Mouse (Mus musculus) gonadal fat pad, adult 2 months (tissue): ENCODE data around the gene Lrrc46. TPM values are rescaled to one million over a fixed set of nuclear protein-coding genes. Genes with fewer than 3 reads are reported as not detected.

Experiments used
- DNase-seq: peaks from one replicate; pipeline ENCODE4 v3.0.0-alpha.2; 2012; ENCODE audit warnings: low read depth
- polyA plus RNA-seq: library from polyadenylated mRNA; depleted of rRNA; stranded (reverse); fragments of >200 nt; gene quantifications from 2 replicates; pipeline ENCODE4 v1.2.3, GENCODE M21; 2012; rRNA removed

Lrrc46 gene
- 4.9 and 7.7 TPM in 2 replicates for polyA plus RNA-seq

- no peak for DNase-seq
These were observed at the start of gene Lrrc46, which contains the start of gene Mrpl10 for GRCm38 (mm10) chr11:97041022-97041899. Gene Lrrc46 (minus strand): TSS chr11:97041407. Gene Mrpl10 (plus strand): TSS chr11:97041560.

DNA sequence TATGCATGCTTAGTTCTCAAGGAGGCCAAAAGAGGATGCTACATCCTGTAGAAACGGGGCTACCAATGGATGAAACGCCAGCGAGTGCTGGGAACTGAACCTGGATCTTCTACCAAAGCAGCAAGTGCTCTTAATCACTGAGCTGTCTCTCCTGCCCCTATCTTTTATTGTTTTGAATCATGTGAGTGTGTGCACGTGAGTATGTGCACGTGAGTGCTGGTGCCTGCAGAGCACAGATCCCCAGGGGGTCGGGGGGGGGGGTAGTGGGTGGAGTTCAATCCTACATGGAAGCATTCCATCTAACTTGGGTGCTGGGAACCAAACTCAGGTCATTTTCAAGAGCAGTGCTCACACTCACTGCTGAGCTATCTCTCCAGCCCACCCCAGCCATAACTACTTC, 45.2 kb upstream of the Lrrc46 start:
- no peak for DNase-seq

- DNase-seq, result no peak
These were observed 43.8 kb upstream of the Lrrc46 start for GRCm38 (mm10) chr11:97084821-97085505.

- no peak for DNase-seq
These were observed 42.4 kb upstream of the Lrrc46 start for GRCm38 (mm10) chr11:97083401-97084140.

GRCm38 (mm10) chr11:97082977-97083376, 41.8 kb upstream of the Lrrc46 start:
- peak; percentile 24 for DNase-seq

DNA sequence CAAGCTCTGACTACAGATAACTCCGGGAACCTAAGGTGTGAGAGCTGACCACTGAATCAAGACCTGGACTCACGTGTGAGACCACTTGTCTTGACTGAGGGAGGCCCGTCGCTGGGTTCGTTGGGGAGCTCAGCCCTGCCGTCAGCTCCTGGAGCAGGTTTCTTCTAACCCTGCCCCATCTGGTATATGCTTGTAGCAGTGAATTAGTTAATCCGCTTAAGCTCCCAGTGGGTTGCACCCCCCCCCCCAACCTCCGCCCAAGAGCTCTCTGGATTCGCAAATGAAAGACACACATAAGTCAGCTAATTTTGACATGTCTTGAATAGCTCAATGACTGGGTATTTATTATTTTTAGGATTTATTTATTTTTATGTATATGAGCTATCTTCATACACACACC, 39.1 kb upstream of the Lrrc46 start:
- no peak for DNase-seq

DNA sequence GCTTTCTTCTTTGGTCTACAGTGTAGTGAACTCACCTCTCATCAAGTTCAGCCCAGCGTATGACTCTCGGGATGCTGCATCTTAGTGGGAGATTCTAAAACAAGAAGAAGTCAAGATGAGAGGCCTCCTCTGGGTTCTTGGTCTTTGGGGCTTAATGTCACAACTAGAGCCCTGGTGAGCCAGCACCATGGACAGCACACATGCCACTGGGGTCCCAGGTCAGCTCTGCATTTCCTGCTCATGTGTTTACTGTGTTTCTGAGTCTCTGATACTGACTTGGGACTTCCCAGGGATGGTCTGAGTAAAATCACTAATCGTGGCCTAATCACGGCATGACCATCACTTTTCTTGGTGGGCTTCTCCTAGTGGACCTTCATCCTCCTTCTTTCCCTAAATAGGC, 37.5 kb upstream of the Lrrc46 start:
- DNase-seq, result no peak

DNA sequence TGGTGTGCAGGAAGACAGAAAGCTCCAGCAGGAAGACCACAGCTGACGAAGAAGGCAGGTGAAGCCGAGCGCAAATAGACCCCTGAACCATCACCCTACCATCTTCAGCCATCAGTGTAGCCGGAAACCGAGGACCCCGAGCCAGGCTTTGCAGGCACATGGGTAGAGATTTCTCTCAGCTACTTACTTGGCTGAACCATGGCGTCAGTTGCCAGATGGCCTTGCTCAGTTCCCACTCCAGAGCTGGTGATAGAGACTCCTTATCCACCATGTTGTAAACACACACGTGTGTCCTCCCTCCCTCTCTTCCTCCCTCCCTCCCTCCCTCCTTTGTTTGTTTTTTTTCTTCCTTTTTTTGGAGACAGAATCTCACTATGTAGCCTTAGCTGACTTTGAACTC, 33.0 kb upstream of the Lrrc46 start:
- no peak for DNase-seq

DNA sequence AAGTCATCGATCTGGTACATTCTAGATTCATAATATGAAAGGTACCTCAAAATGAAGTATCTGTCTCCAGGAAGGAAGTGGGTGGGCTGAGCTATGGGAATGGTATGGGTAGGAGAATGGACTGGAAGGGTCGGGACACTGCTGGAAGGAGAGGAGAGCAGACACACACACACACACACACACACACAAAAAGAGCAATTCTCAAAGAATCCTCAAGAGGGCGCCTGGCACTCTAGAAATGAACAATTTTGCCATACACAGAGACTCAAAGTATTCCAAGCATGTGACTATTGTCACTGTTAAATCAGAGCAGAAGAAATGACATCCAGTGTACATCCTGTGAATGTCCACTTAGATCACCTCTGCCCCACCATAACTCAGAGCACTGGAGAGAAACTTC, 31.3 kb upstream of the Lrrc46 start:
- no peak for DNase-seq

DNA sequence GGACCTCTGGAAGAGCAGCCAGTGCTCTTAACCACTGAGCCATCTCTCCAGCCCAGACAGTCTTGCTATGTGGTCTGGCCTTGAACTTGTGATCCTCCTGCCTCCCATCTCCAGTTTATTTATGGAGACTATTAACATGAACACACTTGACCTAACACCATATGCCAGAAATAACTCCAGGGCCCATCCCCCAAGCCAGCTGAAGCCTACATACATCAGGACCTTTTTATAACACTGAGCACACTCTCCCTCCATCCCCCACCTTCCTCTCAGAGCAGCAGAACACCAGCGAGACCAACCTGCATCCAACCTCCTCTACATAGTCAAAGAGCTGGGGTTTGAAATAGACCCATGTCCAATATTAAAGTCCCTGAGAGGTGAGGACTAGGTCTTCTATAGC, 29.9 kb upstream of the Lrrc46 start:
- DNase-seq, result no peak

DNA sequence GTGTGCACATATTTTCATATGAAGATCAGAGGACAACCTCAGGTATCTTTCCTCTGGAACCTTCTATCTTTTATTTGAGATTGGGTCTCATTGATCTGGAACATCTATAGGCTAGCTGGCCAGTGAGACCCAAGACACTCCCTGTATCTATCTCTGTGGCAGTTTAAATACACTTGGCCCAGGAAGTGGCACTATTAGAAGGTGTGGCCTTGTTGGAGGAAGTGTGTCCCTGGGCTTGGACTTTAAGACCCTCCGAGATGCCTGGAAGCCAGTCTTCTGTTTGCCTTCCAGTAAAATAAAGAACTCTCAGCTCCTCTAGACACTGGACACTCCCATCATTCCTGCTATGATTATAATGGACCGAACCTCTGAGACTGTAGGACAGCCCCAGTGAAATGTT, 28.6 kb upstream of the Lrrc46 start:
- no peak for DNase-seq

GRCm38 (mm10) chr11:97069333-97069732, 28.1 kb upstream of the Lrrc46 start:
- no peak for DNase-seq

DNA sequence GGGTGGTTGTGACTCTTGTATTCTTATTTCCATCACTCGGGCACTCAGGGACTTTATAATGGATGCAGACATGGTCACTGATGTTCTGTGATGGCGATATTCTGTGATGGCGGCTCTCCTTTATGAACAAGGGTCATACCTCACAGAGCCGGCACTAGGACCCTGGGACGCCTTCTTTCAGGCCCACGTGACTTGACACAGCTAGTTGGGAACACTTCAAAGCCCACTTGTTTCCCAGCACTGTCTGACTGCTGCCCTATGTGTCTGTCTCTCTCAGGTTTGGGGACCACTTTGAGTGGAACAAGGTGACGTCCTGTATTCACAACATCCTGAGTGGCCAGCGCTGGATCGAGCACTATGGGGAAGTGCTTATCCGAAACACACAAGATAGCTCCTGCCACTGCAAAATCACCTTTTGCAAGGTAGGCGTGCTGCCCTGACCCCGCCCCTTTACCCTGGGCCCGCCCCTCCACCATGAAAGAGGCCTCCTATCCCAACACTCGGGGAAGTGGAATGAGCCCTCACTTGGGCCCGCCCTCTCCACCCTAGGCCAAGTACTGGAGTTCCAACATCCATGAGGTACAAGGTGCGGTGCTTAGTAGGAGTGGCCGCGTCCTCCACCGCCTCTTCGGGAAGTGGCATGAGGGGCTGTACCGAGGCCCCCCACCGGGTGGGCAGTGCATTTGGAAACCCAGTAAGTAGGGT, 25.6 kb upstream of the Lrrc46 start:
- DNase-seq, result no peak

DNA sequence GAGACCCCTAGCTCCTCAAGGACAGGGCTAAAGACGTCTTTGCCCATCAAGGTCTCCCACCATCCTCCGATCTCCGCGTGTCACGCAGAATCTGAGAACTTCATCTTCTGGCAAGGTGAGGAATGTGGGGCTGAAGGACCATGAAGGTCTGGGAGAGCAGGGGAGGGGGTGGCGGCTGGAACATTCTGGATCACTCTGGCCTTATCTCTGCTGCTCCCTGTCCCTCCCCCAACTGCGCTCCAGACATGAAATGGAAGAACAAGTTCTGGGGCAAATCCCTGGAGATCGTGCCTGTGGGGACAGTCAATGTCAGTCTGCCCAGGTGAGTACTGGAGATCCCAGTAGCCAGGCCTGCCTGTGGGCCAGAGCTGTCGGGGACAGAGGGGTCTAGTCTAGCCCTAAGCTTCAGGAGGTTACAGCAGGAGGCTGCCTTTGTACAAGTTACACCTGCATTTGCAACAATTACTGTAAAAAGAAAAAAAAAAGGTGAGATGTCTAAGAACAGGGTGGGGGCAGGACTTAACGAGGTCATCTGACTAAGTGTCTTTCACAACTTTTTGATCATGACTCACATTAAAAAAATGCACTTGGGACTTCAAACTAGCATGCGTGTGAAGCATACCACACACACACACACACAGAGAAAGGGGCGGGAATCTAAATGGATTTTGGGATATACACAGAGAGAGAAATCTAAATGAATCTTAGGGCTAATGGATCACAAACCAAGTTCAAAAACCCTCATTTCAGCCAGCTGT, 24.5 kb upstream of the Lrrc46 start:
- DNase-seq, result no peak

GRCm38 (mm10) chr11:97063921-97064295, 22.7 kb upstream of the Lrrc46 start:
- no peak for DNase-seq

GRCm38 (mm10) chr11:97063274-97063920, 22.2 kb upstream of the Lrrc46 start:
- no peak for DNase-seq

DNA sequence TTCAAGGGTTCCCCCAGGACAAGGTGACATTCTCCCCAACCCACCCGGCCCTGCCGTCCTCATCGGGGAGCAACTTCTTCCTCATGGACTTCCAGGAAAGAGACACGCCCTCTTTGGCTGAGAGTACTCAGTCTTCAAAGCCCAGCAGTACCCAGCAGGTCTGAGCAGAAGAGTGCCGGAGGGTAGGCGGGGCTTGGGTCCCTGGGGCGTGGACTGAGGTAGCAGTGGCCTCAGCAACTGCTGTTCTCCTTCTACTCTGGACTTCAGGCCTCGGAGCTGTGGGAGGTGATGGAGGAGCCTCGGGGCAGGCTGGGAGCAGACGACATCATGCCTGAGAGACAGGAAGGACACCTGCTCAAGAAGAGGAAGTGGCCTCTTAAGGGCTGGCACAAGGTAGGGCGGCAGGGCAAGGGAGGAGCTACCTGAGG, 11.0 kb upstream of the Lrrc46 start:
- DNase-seq, result no peak

- no peak for DNase-seq
These were observed 9.9 kb upstream of the Lrrc46 start for GRCm38 (mm10) chr11:97050944-97051586.

GRCm38 (mm10) chr11:97050216-97050943, 9.2 kb upstream of the Lrrc46 start, which contains the start of gene Osbpl7:
Gene Osbpl7 (plus strand): TSS chr11:97050628.
- no peak for DNase-seq
